Mouse (Mus musculus) brain, embryonic 14.5 days (tissue): ENCODE data around the gene Tnks2.
A peak's percentile ranks its signal among the peaks of the same experiment; 100 is the strongest.

Experiments
- CTCF ChIP-seq: fragments of 200-500 bp; IDR thresholded peaks from 2 replicates; pipeline ENCODE4 v1.5.1; 2012; ENCODE audit warnings: inconsistent platforms, mild to moderate bottlenecking, moderate library complexity, borderline replicate concordance; ENCODE audit not compliant: insufficient read depth, insufficient read length; ENCODE audit errors: extremely low read depth
- POLR2A ChIP-seq: fragments of 200-500 bp; IDR thresholded peaks from 2 replicates; pipeline ENCODE4 v1.6.1; 2012; ENCODE audit warnings: mild to moderate bottlenecking, inconsistent platforms, borderline replicate concordance; ENCODE audit not compliant: poor library complexity, insufficient read depth, insufficient read length, severe bottlenecking; ENCODE audit errors: extremely low read depth

DNA sequence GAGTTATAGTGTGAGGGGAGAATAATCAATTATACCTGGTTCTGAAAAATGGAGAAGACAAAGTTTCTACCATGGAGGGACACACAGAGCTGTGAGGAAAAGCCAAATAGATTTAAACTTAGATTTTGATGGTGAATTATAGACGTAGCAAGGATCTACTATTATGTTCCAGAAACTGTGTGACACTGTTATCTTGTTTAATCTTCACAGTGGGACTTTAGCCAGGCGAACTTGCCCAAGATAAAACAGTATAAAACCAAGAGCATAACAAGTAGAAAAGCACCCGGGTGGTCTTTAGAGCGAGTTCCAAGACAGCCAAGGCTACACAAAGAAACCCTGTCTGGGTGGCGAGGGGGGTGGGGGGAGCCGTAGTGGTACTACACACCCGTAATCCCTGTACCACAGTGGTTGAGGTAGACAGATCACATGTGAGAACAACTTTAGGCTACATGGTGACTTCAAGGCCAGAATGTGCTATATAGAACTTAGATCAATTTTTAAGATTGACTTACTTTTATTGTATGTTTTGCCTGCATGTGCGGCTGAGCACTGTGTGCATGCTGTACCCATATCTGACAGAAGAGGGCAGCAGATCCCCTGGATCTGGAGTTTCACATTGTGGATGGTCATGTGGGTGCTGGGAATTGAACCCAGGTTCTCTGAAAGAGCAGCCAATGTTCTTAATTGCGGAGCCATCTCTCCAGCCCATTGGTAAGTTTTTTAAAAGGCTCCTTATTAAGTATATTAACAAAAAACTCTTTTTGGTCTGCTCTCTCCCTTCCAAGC, 32.0 kb upstream of the Tnks2 start:
- TF ChIP-seq CTCF, result peak; percentile 36; the same call in 1 of the 2 replicates
- TF ChIP-seq POLR2A, result no peak
